Mouse (Mus musculus) lung, postnatal 0 days (tissue): ENCODE data around the gene Znrf4.

Experiments used
- CTCF ChIP-seq: IDR thresholded peaks from 2 replicates; pipeline ENCODE4 v1.5.1; 2016; ENCODE audit warnings: antibody characterized with exemption, mild to moderate bottlenecking
- EP300 ChIP-seq: IDR thresholded peaks from 2 replicates; pipeline ENCODE4 v1.6.1; 2016; ENCODE audit warnings: antibody characterized with exemption, mild to moderate bottlenecking, control low read depth

DNA sequence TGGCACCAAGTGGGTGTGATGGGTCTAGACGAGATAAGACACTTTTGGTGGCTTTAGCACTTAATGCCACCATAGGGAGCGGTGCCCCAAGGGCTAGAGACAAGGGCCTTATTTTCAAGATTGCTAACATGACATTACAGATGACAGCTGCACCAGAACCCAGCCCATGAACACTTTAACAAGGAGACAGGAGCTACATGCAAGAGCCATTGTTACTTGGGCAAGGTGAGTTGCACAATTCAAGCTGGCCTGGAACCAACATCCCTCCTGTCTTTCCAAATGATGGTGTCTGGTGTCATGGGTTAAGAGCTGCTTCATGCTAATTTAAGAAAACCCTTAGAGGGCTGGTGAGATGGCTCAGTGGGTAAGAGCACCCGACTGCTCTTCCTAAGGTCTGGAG, 47.2 kb upstream of the Znrf4 start:
- TF ChIP-seq EP300, result no peak
- TF ChIP-seq CTCF, result no peak
